Mouse (Mus musculus) megakaryocyte, embryonic 14.5 days (primary cell): ENCODE measurements around the gene Ifi47. TPM values are rescaled to one million over a fixed set of nuclear protein-coding genes. Genes with fewer than 3 reads are reported as not detected.

Source experiments
- H3K27me3 ChIP-seq: replicated peaks from 2 replicates; pipeline ENCODE3; 2012; ENCODE audit warnings: inconsistent platforms
- H3K36me3 ChIP-seq: replicated peaks from 2 replicates; pipeline ENCODE3; 2012; ENCODE audit warnings: low read length, inconsistent platforms, mixed read lengths
- H3K4me1 ChIP-seq: 2 replicates; pipeline ENCODE4 v1.6.1; 2012; ENCODE audit warnings: inconsistent platforms
- H3K4me3 ChIP-seq: replicated peaks from 2 replicates; pipeline ENCODE3; 2012; ENCODE audit warnings: moderate library complexity, mild to moderate bottlenecking, inconsistent platforms
- H3K9me3 ChIP-seq: 2 replicates; pipeline ENCODE4 v1.6.1; 2012; ENCODE audit warnings: inconsistent platforms
- FLI1 ChIP-seq: IDR thresholded peaks from 2 replicates; pipeline ENCODE4 v1.6.1; 2012; ENCODE audit warnings: low read length, inconsistent platforms, mixed read lengths
- GATA1 ChIP-seq: IDR thresholded peaks from 3 replicates; pipeline ENCODE4 v1.6.1; 2012; ENCODE audit warnings: mixed read lengths, low read length, inconsistent platforms, borderline replicate concordance
- polyA plus RNA-seq: library from polyadenylated mRNA; stranded (reverse); fragments of >175 nt; gene quantifications from 2 replicates; pipeline ENCODE4 v1.2.3, GENCODE M21; 2012; ENCODE audit warnings: low replicate concordance; ENCODE audit not compliant: insufficient read depth

Gene Ifi47
- polyA plus RNA-seq, 1 experiment = 6.0 TPM

DNA sequence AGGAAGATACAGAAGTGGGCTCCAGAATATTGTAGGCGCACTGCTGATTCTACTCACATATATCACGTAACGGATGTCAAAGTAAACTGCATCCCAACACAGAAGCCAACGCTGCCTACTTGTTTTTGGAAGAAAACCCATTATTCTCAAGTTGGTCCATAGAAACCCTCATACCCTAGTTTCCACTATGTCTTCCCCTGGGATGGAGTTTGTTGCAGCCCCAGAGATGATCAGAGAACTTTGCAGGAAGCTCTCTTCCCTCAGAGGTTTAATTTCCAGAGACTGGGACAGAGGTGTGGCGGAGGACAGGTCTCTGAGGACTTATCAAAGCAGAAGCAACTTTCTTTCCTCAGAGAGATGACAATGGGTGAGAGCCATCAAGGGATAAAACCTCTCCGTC lies 65.6 kb downstream of the Ifi47 start, which contains the start of gene Olfr1395:
TSS of gene Olfr1395 (plus strand) at position 301 of the 400 bp plus-strand sequence.
- Histone ChIP-seq H3K4me3 (no peak within 1 kb of the TSS), H3K9me3 (no peaks in the 10 kb centered on the region), H3K4me1 (peaks cover 40% of the 10 kb centered on the region), H3K27me3 (peaks cover 4% of the 10 kb centered on the region), H3K36me3 (no peaks in the 10 kb centered on the region)
- TF ChIP-seq FLI1 (no peak), GATA1 (no peak)

Other genes with a start within 250 kb of the Ifi47 start
- gene Gm12184, start 249.9 kb upstream of the Ifi47 start, polyA plus RNA-seq = 18.6 and 145 TPM in 2 replicates
- 5.0 TPM in 1 of 2 replicates, not detected in the other for gene Irgm1, start 204.9 kb upstream of the Ifi47 start, polyA plus RNA-seq
- gene Gm5431, start 174.4 kb upstream of the Ifi47 start, polyA plus RNA-seq = 0.45 TPM in 1 of 2 replicates, not detected in the other
- gene Psme2b, start 130.4 kb upstream of the Ifi47 start, polyA plus RNA-seq = 3.0 TPM in 1 of 2 replicates, not detected in the other
- 0.21 TPM in 1 of 2 replicates, not detected in the other for gene Olfr56, start 97.7 kb upstream of the Ifi47 start, polyA plus RNA-seq
- gene 9930111J21Rik1, start 97.2 kb upstream of the Ifi47 start, polyA plus RNA-seq = 0.18 TPM in 1 of 2 replicates, not detected in the other
- gene Gm12185, start 84.4 kb upstream of the Ifi47 start, polyA plus RNA-seq = not detected in 2 replicates
- gene Tgtp1, start 82.4 kb upstream of the Ifi47 start, polyA plus RNA-seq = 0.22 TPM in 1 of 2 replicates, not detected in the other
- 0.57 TPM in 1 of 2 replicates, not detected in the other for gene 9930111J21Rik2, start 25.3 kb upstream of the Ifi47 start, polyA plus RNA-seq
- 0.45 TPM in 1 of 2 replicates, not detected in the other for gene Tgtp2, start 12.4 kb upstream of the Ifi47 start, polyA plus RNA-seq
- gene Olfr1396, start 38.3 kb downstream of the Ifi47 start, polyA plus RNA-seq = not detected in 2 replicates
- not detected in 2 replicates for gene Olfr1395, start 65.7 kb downstream of the Ifi47 start, polyA plus RNA-seq
- gene Olfr1394, start 77.8 kb downstream of the Ifi47 start, polyA plus RNA-seq = not detected in 2 replicates
- gene Btnl9, start 110.6 kb downstream of the Ifi47 start, polyA plus RNA-seq = 7.0 and 7.1 TPM in 2 replicates
- 1.5 TPM in 1 of 2 replicates, not detected in the other for gene Zfp62, start 126.7 kb downstream of the Ifi47 start, polyA plus RNA-seq
- 64.1 and 65.8 TPM in 2 replicates for gene Mgat1, start 167.6 kb downstream of the Ifi47 start, polyA plus RNA-seq
- not detected in 2 replicates for gene Olfr1393, start 201.7 kb downstream of the Ifi47 start, polyA plus RNA-seq
- gene Olfr1392, start 208.7 kb downstream of the Ifi47 start, polyA plus RNA-seq = not detected in 2 replicates
- gene Olfr10, start 228.2 kb downstream of the Ifi47 start, polyA plus RNA-seq = not detected in 2 replicates
- gene Olfr1391, start 246.2 kb downstream of the Ifi47 start, polyA plus RNA-seq = not detected in 2 replicates